Mouse (Mus musculus) spleen, postnatal 36 days (tissue): ENCODE data around the gene Oard1.

Experiments used
- DNase-seq, 2 experiments: peaks; one replicate each; pipeline ENCODE4 v3.0.0; 2022; ENCODE audit warnings: low spot score in 2 of 2, mixed read lengths in 1 of 2

Oard1 gene

GRCm38 (mm10) chr17:48409380-48410298, at the start of gene Oard1, which contains the start of gene Nfya:
Oard1 (plus strand) TSS chr17:48410014.
Nfya (minus strand) TSS chr17:48409906.
- DNase-seq: peak; percentile 100

GRCm38 (mm10) chr17:48360462-48360861, 49.4 kb upstream of the Oard1 start:
- DNase-seq: no peak

- no peak for DNase-seq
These were observed 47.5 kb upstream of the Oard1 start for GRCm38 (mm10) chr17:48362346-48362745.

- no peak for DNase-seq
These were observed 46.8 kb upstream of the Oard1 start for GRCm38 (mm10) chr17:48362966-48363365.

GRCm38 (mm10) chr17:48363421-48363965, 46.3 kb upstream of the Oard1 start:
- no peak for DNase-seq

GRCm38 (mm10) chr17:48365511-48366155, 44.2 kb upstream of the Oard1 start:
- no peak for DNase-seq

GRCm38 (mm10) chr17:48366806-48367205, 43.0 kb upstream of the Oard1 start:
- DNase-seq: no peak

- DNase-seq: no peak
These were observed 38.2 kb upstream of the Oard1 start for GRCm38 (mm10) chr17:48371621-48372020.

- no peak for DNase-seq
These were observed 36.8 kb upstream of the Oard1 start for GRCm38 (mm10) chr17:48372987-48373386.

GRCm38 (mm10) chr17:48376102-48376501, 33.7 kb upstream of the Oard1 start:
- DNase-seq: no peak

GRCm38 (mm10) chr17:48379050-48379449, 30.8 kb upstream of the Oard1 start:
- DNase-seq: no peak

GRCm38 (mm10) chr17:48385786-48386461, 23.9 kb upstream of the Oard1 start:
- no peak for DNase-seq

- DNase-seq: no peak
These were observed 21.1 kb upstream of the Oard1 start for GRCm38 (mm10) chr17:48388666-48389065.

GRCm38 (mm10) chr17:48389442-48389841, 20.4 kb upstream of the Oard1 start:
- DNase-seq: no peak

- no peak for DNase-seq
These were observed 18.4 kb upstream of the Oard1 start for GRCm38 (mm10) chr17:48391446-48391845.

- DNase-seq: no peak
These were observed 17.2 kb upstream of the Oard1 start for GRCm38 (mm10) chr17:48392616-48393015.

- no peak for DNase-seq
These were observed 8.1 kb upstream of the Oard1 start for GRCm38 (mm10) chr17:48401710-48402109.

- DNase-seq: no peak
These were observed 7.1 kb upstream of the Oard1 start for GRCm38 (mm10) chr17:48402751-48403150.

- DNase-seq: no peak
These were observed 6.0 kb upstream of the Oard1 start for GRCm38 (mm10) chr17:48403848-48404247.

GRCm38 (mm10) chr17:48404706-48405105, 5.1 kb upstream of the Oard1 start:
- DNase-seq: no peak

- no peak for DNase-seq
These were observed 2.7 kb upstream of the Oard1 start for GRCm38 (mm10) chr17:48407154-48407553.

GRCm38 (mm10) chr17:48407910-48408525, 1.8 kb upstream of the Oard1 start:
- no peak for DNase-seq
